8 mouse cellular contexts compared by ENCODE assay signal in the genomic region with DNA sequence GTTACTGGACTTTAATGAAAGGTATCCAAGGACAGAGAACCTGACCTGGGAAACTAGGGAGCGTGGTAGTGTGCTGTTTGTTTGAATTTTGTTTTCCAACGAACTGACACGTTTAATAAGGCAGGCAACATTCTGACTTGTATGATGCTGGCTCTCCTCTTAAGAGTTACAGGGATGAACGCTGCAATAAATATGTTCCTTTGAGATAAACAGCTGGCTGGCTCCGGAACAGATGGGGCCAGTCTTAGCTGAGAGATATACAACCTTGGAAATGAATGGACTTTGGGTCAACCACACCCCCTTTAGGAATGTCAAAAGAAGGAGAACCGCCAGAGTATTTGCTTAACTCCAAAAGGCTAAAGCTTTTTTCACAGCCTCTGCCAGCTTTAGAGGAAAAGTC. TPM values are rescaled to one million over a fixed set of nuclear protein-coding genes. Genes with fewer than 3 reads are reported as not detected.
A peak's percentile ranks its signal among the peaks of the same experiment; 100 is the strongest.
DNase-seq lines count a peak whose midpoint lies in the region; ATAC-seq and TF ChIP-seq lines count a peak whose summit lies in the region.

No protein-coding gene starts in this region.

- TF ChIP-seq CTCF in left cerebral cortex, adult 2 months (IDR thresholded peaks at IDR 0.05) = no peak

- ATAC-seq in hindbrain, embryonic 14.5 days (ENCODE audit: low FRiP score) = no peak
- ATAC-seq in liver, embryonic 16.5 days (ENCODE audit: low read depth) = peak; percentile 52
- no peak for ATAC-seq in stomach, embryonic 16.5 days (ENCODE audit: insufficient read depth, low FRiP score)

- WGBS in hindbrain, embryonic 14.5 days = 2% methylated on average over 6 of the region's 6 CpGs
- 1% methylated on average over 6 of the region's 6 CpGs for WGBS in liver, embryonic 16.5 days (ENCODE audit: insufficient replicate concordance)
- 1% methylated on average over 6 of the region's 6 CpGs for WGBS in stomach, embryonic 16.5 days

- peaks cover 36% of the 10 kb centered on the region for H3K4me1 ChIP-seq in hindbrain, embryonic 14.5 days (replicated peaks; ENCODE audit: control insufficient read depth, insufficient read depth, low read length)
- H3K4me1 ChIP-seq in liver, embryonic 16.5 days (ENCODE audit: control insufficient read depth, low read depth, low read length) = peaks cover 26% of the 10 kb centered on the region
- peaks cover 24% of the 10 kb centered on the region for H3K4me1 ChIP-seq in stomach, embryonic 16.5 days (ENCODE audit: control insufficient read depth, insufficient read depth, low read length)

- no peak for DNase-seq in left cerebral cortex, adult 2 months (ENCODE audit: extremely low spot score in 1 of 2, low spot score in 2 of 2)
- DNase-seq in left cerebral cortex, postnatal 4 days = no peak
- DNase-seq in embryo, embryonic 9.5 days (ENCODE audit: extremely low spot score) = peak; percentile 36
- DNase-seq in hindbrain, embryonic 14.5 days (ENCODE audit: low spot score) = no peak
- no peak for DNase-seq in frontal cortex, adult 2 months (ENCODE audit: extremely low spot score in 1 of 2, low spot score in 1 of 2)
- DNase-seq in urinary bladder, postnatal 25 days (ENCODE audit: low spot score) = no peak

- peak overlapping the region; percentile 75 for H3K4me3 ChIP-seq in left cerebral cortex, adult 2 months
- H3K4me3 ChIP-seq in hindbrain, embryonic 14.5 days (replicated peaks; ENCODE audit: low read length) = peak overlapping the region; percentile 82
- peak overlapping the region; percentile 78 for H3K4me3 ChIP-seq in liver, embryonic 16.5 days (ENCODE audit: low read depth, low read length)
- peak overlapping the region; percentile 69 for H3K4me3 ChIP-seq in stomach, embryonic 16.5 days (replicated peaks; ENCODE audit: low read length)

- peaks cover 13% of the 10 kb centered on the region for H3K36me3 ChIP-seq in hindbrain, embryonic 14.5 days (replicated peaks; ENCODE audit: control insufficient read depth, insufficient read depth)
- peaks cover 7% of the 10 kb centered on the region; the same call in 1 of the 2 replicates for H3K36me3 ChIP-seq in liver, embryonic 16.5 days (ENCODE audit: control insufficient read depth, insufficient read depth)
- H3K36me3 ChIP-seq in stomach, embryonic 16.5 days (ENCODE audit: control insufficient read depth, insufficient read depth, low read length) = no peaks in the 10 kb centered on the region

- intact Hi-C loops in left cerebral cortex, adult 2 months (cut with DNase I) = loop anchor here (2.0 to 5.0 kb wide), 2 partner anchors 34 to 85 kb away; no protein-coding TSS in a partner anchor
- intact Hi-C loops in left cerebral cortex, postnatal 4 days (cut with DNase I) = loop anchor here (5.0 to 10.0 kb wide), 3 partner anchors 75 to 125 kb away; partner anchors contain the start of gene Pcf11

- H3K9ac ChIP-seq in hindbrain, embryonic 14.5 days = peak overlapping the region; percentile 67
- peak overlapping the region; percentile 72 for H3K9ac ChIP-seq in liver, embryonic 16.5 days (ENCODE audit: low read depth, low read length)
- H3K9ac ChIP-seq in stomach, embryonic 16.5 days (ENCODE audit: low read length) = peak overlapping the region; percentile 69

- no peaks in the 10 kb centered on the region for H3K9me3 ChIP-seq in hindbrain, embryonic 14.5 days (ENCODE audit: control insufficient read depth, low read length)
- no peaks in the 10 kb centered on the region for H3K9me3 ChIP-seq in liver, embryonic 16.5 days (replicated peaks; ENCODE audit: control insufficient read depth, low read length)
- H3K9me3 ChIP-seq in stomach, embryonic 16.5 days (replicated peaks; ENCODE audit: control insufficient read depth, low read length) = no peaks in the 10 kb centered on the region

- H3K4me2 ChIP-seq in hindbrain, embryonic 14.5 days (replicated peaks) = peak overlapping the region; percentile 88
- peak overlapping the region; percentile 90 for H3K4me2 ChIP-seq in liver, embryonic 16.5 days (ENCODE audit: low read depth, low read length)
- peak overlapping the region; percentile 77 for H3K4me2 ChIP-seq in stomach, embryonic 16.5 days (ENCODE audit: low read depth, low read length)

- no peak overlapping the region; the same call in 1 of the 2 replicates for H3K27ac ChIP-seq in left cerebral cortex, adult 2 months
- H3K27ac ChIP-seq in hindbrain, embryonic 14.5 days = no peak overlapping the region
- H3K27ac ChIP-seq in liver, embryonic 16.5 days (ENCODE audit: low read length) = peak overlapping the region; percentile 82
- peak overlapping the region; percentile 75 for H3K27ac ChIP-seq in stomach, embryonic 16.5 days (ENCODE audit: low read length)

- H3K27me3 ChIP-seq in hindbrain, embryonic 14.5 days (ENCODE audit: control insufficient read depth, insufficient read depth, low read length) = no peaks in the 10 kb centered on the region
- H3K27me3 ChIP-seq in liver, embryonic 16.5 days (ENCODE audit: control insufficient read depth, insufficient read depth, low read depth, low read length) = no peaks in the 10 kb centered on the region
- no peaks in the 10 kb centered on the region for H3K27me3 ChIP-seq in stomach, embryonic 16.5 days (ENCODE audit: control insufficient read depth, insufficient read depth, low read length)

RNA-seq across cellular contexts. Expression of gene Rab30, which starts 1.4 kb away (rescaled TPM):
- total RNA-seq in left cerebral cortex, adult 2 months (2021) = 10 to 100 TPM; 38.7 to 43.6 TPM
- total RNA-seq in left cerebral cortex, postnatal 4 days (2021) = 10 to 100 TPM; 33.4 to 35.7 TPM
- polyA plus RNA-seq in hindbrain, embryonic 14.5 days (2014; fragmentation: Nextera tagmentation; extraction: Ambion mirVana) = 24.2 and 29.6 TPM in 2 replicates
- polyA plus RNA-seq in liver, embryonic 16.5 days (2015; fragmentation: Nextera tagmentation; extraction: Ambion mirVana) = 5.3 and 5.6 TPM in 2 replicates
- polyA plus RNA-seq in stomach, embryonic 16.5 days (2015; fragmentation: Nextera tagmentation; extraction: Ambion mirVana) = 20.9 and 24.1 TPM in 2 replicates
- 15.0 and 15.4 TPM in 2 replicates for polyA plus RNA-seq in frontal cortex, adult 2 months (2012; rRNA removed)

Comparison
In these comparisons a context has a peak if more than half of its experiments do, and no peak if none do; other contexts are left out.
1. H3K27ac ChIP-seq: peak in liver, embryonic 16.5 days (single experiment) and stomach, embryonic 16.5 days (single experiment); none in left cerebral cortex, adult 2 months (single experiment) and hindbrain, embryonic 14.5 days (single experiment).
2. Peak in every context shown above with its lines, with median percentiles within 50 percentile points of each other: H3K4me3 ChIP-seq, H3K4me2 ChIP-seq and H3K9ac ChIP-seq.